Mouse (Mus musculus) midbrain, embryonic 14.5 days (tissue): ENCODE data around the gene P2rx5. TPM values are rescaled to one million over a fixed set of nuclear protein-coding genes. Genes with fewer than 3 reads are reported as not detected.

Experiments used
- ATAC-seq: fragments of 200-750 bp; cut with Nextera tagmentation; 2 replicates; pipeline ENCODE4 v1.8.0; 2017; ENCODE audit warnings: moderate number of reproducible peaks, moderate library complexity; ENCODE audit not compliant: low FRiP score, low TSS enrichment
- DNase-seq: peaks from one replicate; pipeline ENCODE4 v3.0.0-alpha.2; 2015
- H3K27ac ChIP-seq: fragments of 300-500 bp; sonication (generic); replicated peaks from 2 replicates; pipeline ENCODE4 v1.5.1; 2014; ENCODE audit warnings: mild to moderate bottlenecking, low read depth, low read length, moderate library complexity
- H3K27me3 ChIP-seq: fragments of 300-500 bp; sonication (generic); 2 replicates; pipeline ENCODE4 v1.6.1; 2014; ENCODE audit warnings: low read length, control low read depth, mixed read lengths; ENCODE audit not compliant: control insufficient read depth, insufficient read depth
- H3K36me3 ChIP-seq: fragments of 300-500 bp; sonication (generic); 2 replicates; pipeline ENCODE4 v1.6.1; 2014; ENCODE audit warnings: low read length, control low read depth; ENCODE audit not compliant: control insufficient read depth, insufficient read depth
- H3K4me1 ChIP-seq: fragments of 300-500 bp; sonication (generic); 2 replicates; pipeline ENCODE4 v1.6.1; 2014; ENCODE audit warnings: mild to moderate bottlenecking, antibody characterized with exemption, low read length, control low read depth; ENCODE audit not compliant: control insufficient read depth, insufficient read depth
- H3K4me2 ChIP-seq: fragments of 300-500 bp; sonication (generic); 2 replicates; pipeline ENCODE4 v1.6.1; 2014; ENCODE audit warnings: mild to moderate bottlenecking, low read length, moderate library complexity
- H3K4me3 ChIP-seq: fragments of 300-500 bp; sonication (generic); replicated peaks from 2 replicates; pipeline ENCODE4 v1.5.1; 2014; ENCODE audit warnings: low read depth, low read length
- H3K9ac ChIP-seq: fragments of 300-500 bp; sonication (generic); replicated peaks from 2 replicates; pipeline ENCODE4 v1.6.1; 2014; ENCODE audit warnings: mild to moderate bottlenecking, low read length, moderate library complexity
- H3K9me3 ChIP-seq: fragments of 300-500 bp; sonication (generic); 2 replicates; pipeline ENCODE4 v1.6.1; 2016; ENCODE audit warnings: low read length, control low read depth, mixed read lengths; ENCODE audit not compliant: control insufficient read depth
- WGBS: fragments of 180-500 bp; shearing (Covaris S2); extraction: QIAGEN DNeasy Blood & Tissue Kit; methylation state at CpG from one replicate; pipeline ENCODE4 v1.1.7; 2014; 5-methylcytosine and 5-hydroxymethylcytosine counted together
- polyA plus RNA-seq: library from polyadenylated mRNA; unstranded; fragments of >200 nt; fragmentation: Nextera tagmentation; extraction: Ambion mirVana; gene quantifications from 2 replicates; pipeline ENCODE4 v1.2.1, GENCODE M21; 2014

The P2rx5 gene
- polyA plus RNA-seq, 1 experiment from 2014 or later, result not detected

- Histone ChIP-seq H3K4me2 (no peak overlapping the region), H3K27ac (no peak overlapping the region), H3K27me3 (peaks cover 19% of the 10 kb centered on the region), H3K9ac (no peak overlapping the region), H3K4me1 (no peaks in the 10 kb centered on the region; the same call in 1 of the 2 replicates), H3K36me3 (no peaks in the 10 kb centered on the region), H3K4me3 (no peak overlapping the region), H3K9me3 (no peaks in the 10 kb centered on the region)
- DNase-seq, result no peak
- WGBS, result 84% methylated on average over 5 of the region's 5 CpGs
- ATAC-seq, result no peak
Measured at GRCm38 (mm10) chr11:73162284-73162683, 2.1 kb downstream of the P2rx5 start.

- Histone ChIP-seq H3K36me3 (0 out of 2 replicates have a peak, but pooled peaks cover 2% of the 10 kb centered on the region), H3K27me3 (no peaks in the 10 kb centered on the region), H3K9ac (no peak overlapping the region), H3K9me3 (no peaks in the 10 kb centered on the region), H3K4me3 (no peak overlapping the region), H3K4me1 (no peaks in the 10 kb centered on the region), H3K4me2 (no peak overlapping the region), H3K27ac (no peak overlapping the region)
- no peak for DNase-seq
- ATAC-seq, result no peak
- 82% methylated on average over 8 of the region's 8 CpGs for WGBS
Measured at GRCm38 (mm10) chr11:73168071-73168470, 7.8 kb downstream of the P2rx5 start.

- no peaks in the 10 kb centered on the region for H3K4me1 ChIP-seq
- H3K27me3 ChIP-seq, result no peaks in the 10 kb centered on the region
- DNase-seq (no peak), ATAC-seq (no peak)
- H3K9me3 ChIP-seq, result no peaks in the 10 kb centered on the region
- H3K9ac ChIP-seq, result no peak overlapping the region
- H3K27ac ChIP-seq, result no peak overlapping the region
- H3K4me3 ChIP-seq, result no peak overlapping the region
- peaks cover 6% of the 10 kb centered on the region; the same call in 1 of the 2 replicates for H3K36me3 ChIP-seq
- 84% methylated on average over 6 of the region's 6 CpGs for WGBS
- no peak overlapping the region for H3K4me2 ChIP-seq
Measured at GRCm38 (mm10) chr11:73168576-73168975, 8.4 kb downstream of the P2rx5 start.

- DNase-seq (peak; percentile 73), ATAC-seq (no peak)
- Histone ChIP-seq H3K9ac (no peak overlapping the region), H3K4me2 (no peak overlapping the region), H3K36me3 (peaks cover 11% of the 10 kb centered on the region; the same call in 1 of the 2 replicates), H3K9me3 (no peaks in the 10 kb centered on the region), H3K27ac (no peak overlapping the region), H3K4me1 (no peaks in the 10 kb centered on the region), H3K4me3 (no peak overlapping the region), H3K27me3 (no peaks in the 10 kb centered on the region)
- WGBS, result 38% methylated on average over 4 of the region's 4 CpGs
Measured at GRCm38 (mm10) chr11:73169231-73169630, 9.0 kb downstream of the P2rx5 start.

- no peak overlapping the region for H3K4me2 ChIP-seq
- peaks cover 11% of the 10 kb centered on the region; the same call in 1 of the 2 replicates for H3K36me3 ChIP-seq
- no peak overlapping the region for H3K27ac ChIP-seq
- 71% methylated on average over 5 of the region's 5 CpGs for WGBS
- H3K4me1 ChIP-seq, result peaks cover 12% of the 10 kb centered on the region; the same call in 1 of the 2 replicates
- ATAC-seq (no peak), DNase-seq (no peak)
- H3K9ac ChIP-seq, result no peak overlapping the region
- no peaks in the 10 kb centered on the region for H3K9me3 ChIP-seq
- no peaks in the 10 kb centered on the region for H3K27me3 ChIP-seq
- H3K4me3 ChIP-seq, result no peak overlapping the region
Measured at GRCm38 (mm10) chr11:73172186-73172585, 12.0 kb downstream of the P2rx5 start.

GRCm38 (mm10) chr11:73175612-73176011 is 15.4 kb downstream of the P2rx5 start:
- H3K9ac ChIP-seq, result peak overlapping the region; percentile 82; the same call in 1 of the 2 replicates
- H3K27ac ChIP-seq, result no peak overlapping the region
- DNase-seq (no peak), ATAC-seq (no peak)
- H3K9me3 ChIP-seq, result no peaks in the 10 kb centered on the region
- no peaks in the 10 kb centered on the region for H3K27me3 ChIP-seq
- 51% methylated on average over 8 of the region's 8 CpGs for WGBS
- H3K4me2 ChIP-seq, result peak overlapping the region; percentile 72
- peaks cover 26% of the 10 kb centered on the region for H3K4me1 ChIP-seq
- H3K36me3 ChIP-seq, result peaks cover 19% of the 10 kb centered on the region; the same call in 1 of the 2 replicates
- peak overlapping the region; percentile 92 for H3K4me3 ChIP-seq

GRCm38 (mm10) chr11:73176186-73176585 is 16.0 kb downstream of the P2rx5 start:
- WGBS, result under 1% methylated on average over 15 of the region's 15 CpGs
- H3K4me2 ChIP-seq, result peak overlapping the region; percentile 72
- peak overlapping the region; percentile 82 for H3K9ac ChIP-seq
- ATAC-seq, result no peak
- peak overlapping the region; percentile 86 for H3K27ac ChIP-seq
- peak; percentile 14 for DNase-seq
- peaks cover 22% of the 10 kb centered on the region; the same call in 1 of the 2 replicates for H3K36me3 ChIP-seq
- H3K4me3 ChIP-seq, result peak overlapping the region; percentile 92
- H3K9me3 ChIP-seq, result no peaks in the 10 kb centered on the region
- H3K27me3 ChIP-seq, result no peaks in the 10 kb centered on the region
- H3K4me1 ChIP-seq, result peaks cover 26% of the 10 kb centered on the region

- Histone ChIP-seq H3K9ac (peak within 1 kb of the TSS; percentile 82), H3K4me1 (peaks cover 26% of the 10 kb centered on the region), H3K4me3 (peak within 1 kb of the TSS; percentile 92), H3K9me3 (no peaks in the 10 kb centered on the region), H3K27me3 (no peaks in the 10 kb centered on the region), H3K4me2 (peak within 1 kb of the TSS; percentile 72), H3K27ac (peak within 1 kb of the TSS; percentile 86), H3K36me3 (peaks cover 20% of the 10 kb centered on the region; the same call in 1 of the 2 replicates)
- DNase-seq (peak; percentile 98), ATAC-seq (peak; percentile 98)
- WGBS, result under 1% methylated on average over 81 of the region's 81 CpGs
Measured at GRCm38 (mm10) chr11:73176608-73177508, 16.6 kb downstream of the P2rx5 start, which contains the start of the genes Emc6 and Tax1bp3. Gene Emc6 (minus strand): TSS chr11:73177037. Gene Tax1bp3 (plus strand): TSS chr11:73177083.
